Mouse (Mus musculus) midbrain, embryonic 16.5 days (tissue): Measurements from ENCODE around the gene Auts2. TPM values are rescaled to one million over a fixed set of nuclear protein-coding genes. Genes with fewer than 3 reads are reported as not detected.

Experiments used
- ATAC-seq: fragments of 200-750 bp; cut with Nextera tagmentation; 2 replicates; pipeline ENCODE4 v1.8.0; 2017; ENCODE audit warnings: moderate TSS enrichment
- H3K27ac ChIP-seq: fragments of 300-500 bp; sonication (generic); 2 replicates; pipeline ENCODE4 v1.5.1; 2014; ENCODE audit warnings: mild to moderate bottlenecking, low read length, mixed read lengths
- H3K27me3 ChIP-seq: fragments of 300-500 bp; sonication (generic); 2 replicates; pipeline ENCODE4 v1.6.1; 2014; ENCODE audit warnings: low read depth, low read length, mixed read lengths; ENCODE audit not compliant: control insufficient read depth, insufficient read depth
- H3K36me3 ChIP-seq: fragments of 300-500 bp; sonication (generic); 2 replicates; pipeline ENCODE4 v1.6.1; 2014; ENCODE audit warnings: mild to moderate bottlenecking, low read length, moderate library complexity, mixed read lengths; ENCODE audit not compliant: control insufficient read depth, insufficient read depth
- H3K4me1 ChIP-seq: fragments of 300-500 bp; sonication (generic); 2 replicates; pipeline ENCODE4 v1.6.1; 2014; ENCODE audit warnings: mild to moderate bottlenecking, low read length, mixed read lengths; ENCODE audit not compliant: control insufficient read depth, insufficient read depth
- H3K4me2 ChIP-seq: fragments of 300-500 bp; sonication (generic); 2 replicates; pipeline ENCODE4 v1.6.1; 2014; ENCODE audit warnings: mild to moderate bottlenecking, low read length, mixed read lengths
- H3K4me3 ChIP-seq: fragments of 300-500 bp; sonication (generic); 2 replicates; pipeline ENCODE4 v1.5.1; 2014; ENCODE audit warnings: low read depth, mild to moderate bottlenecking, low read length, moderate library complexity, mixed read lengths
- H3K9ac ChIP-seq: fragments of 300-500 bp; sonication (generic); 2 replicates; pipeline ENCODE4 v1.6.1; 2014; ENCODE audit warnings: low read depth, low read length, mixed read lengths
- H3K9me3 ChIP-seq: fragments of 300-500 bp; sonication (generic); replicated peaks from 2 replicates; pipeline ENCODE4 v1.6.1; 2014; ENCODE audit warnings: mild to moderate bottlenecking, low read length, mixed read lengths; ENCODE audit not compliant: control insufficient read depth, poor library complexity, severe bottlenecking
- WGBS: fragments of 180-500 bp; shearing (Covaris S2); extraction: QIAGEN DNeasy Blood & Tissue Kit; methylation state at CpG from one replicate; pipeline ENCODE4 v1.1.7; 2014; 5-methylcytosine and 5-hydroxymethylcytosine counted together
- polyA plus RNA-seq: library from polyadenylated mRNA; unstranded; fragments of >200 nt; fragmentation: Nextera tagmentation; extraction: Ambion mirVana; gene quantifications from 2 replicates; pipeline ENCODE4 v1.2.1, GENCODE M21; 2015

Auts2 gene
- polyA plus RNA-seq, 1 experiment from 2014 or later: 49.8 TPM

DNA sequence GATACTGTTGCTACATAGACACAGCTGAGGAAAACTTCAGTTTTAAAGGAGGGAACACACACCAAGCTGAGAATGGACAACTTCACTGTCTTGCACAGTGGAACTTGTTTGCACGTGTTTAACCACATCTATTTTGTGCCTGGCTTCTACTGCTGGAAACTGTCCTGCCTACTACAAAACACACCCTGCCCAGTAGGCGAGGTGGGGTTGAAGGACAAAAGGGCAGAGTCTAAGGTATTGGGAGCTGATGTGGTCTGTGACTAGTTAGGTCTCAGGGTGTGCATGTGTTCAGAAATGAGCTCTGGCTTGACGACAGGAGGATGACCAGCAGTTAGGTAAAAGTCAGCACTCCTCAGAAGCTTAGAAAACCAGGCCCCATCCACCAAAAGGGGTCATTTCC, 636.8 kb downstream of the Auts2 start:
- Histone ChIP-seq H3K9me3 (no peaks in the 10 kb centered on the region), H3K4me1 (0 out of 2 replicates have a peak, but pooled peaks cover 3% of the 10 kb centered on the region), H3K27ac (no peak overlapping the region), H3K36me3 (no peaks in the 10 kb centered on the region), H3K27me3 (no peaks in the 10 kb centered on the region), H3K9ac (no peak overlapping the region), H3K4me2 (no peak overlapping the region), H3K4me3 (no peak overlapping the region)
- 90% methylated on average over 3 of the region's 3 CpGs for WGBS
- ATAC-seq: no peak

- H3K4me2 ChIP-seq: no peak overlapping the region
- no peak overlapping the region for H3K9ac ChIP-seq
- no peak overlapping the region for H3K27ac ChIP-seq
- no peaks in the 10 kb centered on the region for H3K27me3 ChIP-seq
- peaks cover 5% of the 10 kb centered on the region; the same call in 1 of the 2 replicates for H3K4me1 ChIP-seq
- no peak for ATAC-seq
- no peak overlapping the region for H3K4me3 ChIP-seq
- WGBS: 78% methylated on average over 10 of the region's 10 CpGs
- H3K36me3 ChIP-seq: no peaks in the 10 kb centered on the region
- no peaks in the 10 kb centered on the region for H3K9me3 ChIP-seq
These were observed 638.7 kb downstream of the Auts2 start for GRCm38 (mm10) chr5:131904478-131904877.

GRCm38 (mm10) chr5:131898048-131898638, 645.0 kb downstream of the Auts2 start:
- no peaks in the 10 kb centered on the region for H3K9me3 ChIP-seq
- no peak overlapping the region for H3K27ac ChIP-seq
- H3K27me3 ChIP-seq: no peaks in the 10 kb centered on the region
- 83% methylated on average over 4 of the region's 4 CpGs for WGBS
- peaks cover 2% of the 10 kb centered on the region; the same call in 1 of the 2 replicates for H3K4me1 ChIP-seq
- no peak overlapping the region for H3K4me3 ChIP-seq
- ATAC-seq: no peak
- H3K9ac ChIP-seq: no peak overlapping the region
- H3K36me3 ChIP-seq: no peaks in the 10 kb centered on the region
- H3K4me2 ChIP-seq: no peak overlapping the region

DNA sequence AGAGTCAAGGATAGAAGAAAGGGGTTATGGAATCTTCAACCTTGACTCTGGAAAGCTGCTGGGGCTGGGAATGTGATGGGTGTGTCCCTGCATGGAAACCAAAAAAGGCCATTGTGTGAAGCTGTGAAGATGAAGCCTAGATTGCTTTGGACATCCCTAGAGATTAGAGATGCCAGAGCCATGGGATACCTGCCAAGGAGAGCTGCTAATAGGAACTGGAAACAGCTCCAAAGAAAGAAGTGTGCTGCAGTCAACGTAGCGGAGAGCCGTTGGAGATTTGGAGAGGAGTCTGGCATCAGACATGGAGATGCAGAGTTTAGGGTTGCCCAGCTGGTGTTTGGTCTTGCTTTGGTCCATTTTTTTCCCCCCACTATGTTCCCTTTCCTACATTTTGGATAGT, 656.5 kb downstream of the Auts2 start:
- H3K27ac ChIP-seq: no peak overlapping the region
- H3K9ac ChIP-seq: no peak overlapping the region
- no peak overlapping the region for H3K4me2 ChIP-seq
- ATAC-seq: no peak
- H3K4me3 ChIP-seq: no peak overlapping the region
- no peaks in the 10 kb centered on the region for H3K27me3 ChIP-seq
- 85% methylated on average over 3 of the region's 3 CpGs for WGBS
- no peaks in the 10 kb centered on the region; the same call in 1 of the 2 replicates for H3K4me1 ChIP-seq
- no peaks in the 10 kb centered on the region for H3K36me3 ChIP-seq
- no peaks in the 10 kb centered on the region for H3K9me3 ChIP-seq

GRCm38 (mm10) chr5:131876569-131876968, 666.6 kb downstream of the Auts2 start:
- ATAC-seq: no peak

DNA sequence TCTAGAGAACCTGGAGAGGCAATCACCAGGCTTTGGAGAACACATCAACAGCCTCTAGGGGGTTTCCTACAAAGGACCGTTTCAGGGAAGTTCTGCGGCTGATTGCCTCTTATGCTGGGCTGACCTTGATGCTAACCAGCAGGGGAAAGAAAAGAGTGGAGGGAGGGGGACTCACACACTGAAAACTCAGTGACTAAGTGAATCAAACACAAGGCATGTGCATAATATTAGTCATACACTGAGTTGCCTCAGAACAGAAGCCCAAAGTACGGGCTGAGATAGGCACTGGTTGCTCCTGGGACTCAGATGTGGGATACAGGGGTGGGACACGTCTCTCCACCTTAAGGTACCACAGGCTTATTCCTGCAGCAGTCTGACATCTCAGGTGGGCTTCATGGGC, 667.2 kb downstream of the Auts2 start:
- H3K9ac ChIP-seq: no peak overlapping the region
- no peaks in the 10 kb centered on the region for H3K27me3 ChIP-seq
- H3K4me1 ChIP-seq: peaks cover 7% of the 10 kb centered on the region
- H3K27ac ChIP-seq: no peak overlapping the region
- no peaks in the 10 kb centered on the region for H3K36me3 ChIP-seq
- no peak overlapping the region for H3K4me2 ChIP-seq
- ATAC-seq: no peak
- WGBS: 79% methylated on average over 4 of the region's 4 CpGs
- no peak overlapping the region for H3K4me3 ChIP-seq
- H3K9me3 ChIP-seq: no peaks in the 10 kb centered on the region

More at GRCm38 (mm10) chr5:131876569-131876968, 666.6 kb downstream of the Auts2 start:
- H3K9ac ChIP-seq: no peak overlapping the region
- H3K27me3 ChIP-seq: no peaks in the 10 kb centered on the region
- H3K4me2 ChIP-seq: no peak overlapping the region
- peaks cover 1% of the 10 kb centered on the region for H3K4me1 ChIP-seq
- no peaks in the 10 kb centered on the region for H3K36me3 ChIP-seq
- no peak overlapping the region for H3K4me3 ChIP-seq
- no peaks in the 10 kb centered on the region for H3K9me3 ChIP-seq
- H3K27ac ChIP-seq: no peak overlapping the region

GRCm38 (mm10) chr5:131873116-131873515, 670.0 kb downstream of the Auts2 start:
- Histone ChIP-seq H3K9ac (no peak overlapping the region), H3K4me2 (no peak overlapping the region), H3K36me3 (no peaks in the 10 kb centered on the region), H3K9me3 (no peaks in the 10 kb centered on the region), H3K27ac (no peak overlapping the region), H3K27me3 (no peaks in the 10 kb centered on the region), H3K4me3 (no peak overlapping the region), H3K4me1 (peaks cover 12% of the 10 kb centered on the region)
- 78% methylated on average over 4 of the region's 4 CpGs for WGBS
- ATAC-seq: no peak

- Histone ChIP-seq H3K4me1 (peaks cover 12% of the 10 kb centered on the region), H3K36me3 (no peaks in the 10 kb centered on the region), H3K4me2 (no peak overlapping the region), H3K4me3 (no peak overlapping the region), H3K9ac (no peak overlapping the region), H3K27ac (no peak overlapping the region), H3K9me3 (no peaks in the 10 kb centered on the region), H3K27me3 (no peaks in the 10 kb centered on the region)
- no peak for ATAC-seq
- WGBS: 80% methylated on average over 11 of the region's 11 CpGs
These were observed 673.2 kb downstream of the Auts2 start for GRCm38 (mm10) chr5:131869711-131870499.

GRCm38 (mm10) chr5:131865200-131865599, 677.9 kb downstream of the Auts2 start:
- Histone ChIP-seq H3K4me2 (no peak overlapping the region), H3K27me3 (no peaks in the 10 kb centered on the region), H3K4me3 (no peak overlapping the region), H3K27ac (no peak overlapping the region), H3K9me3 (no peaks in the 10 kb centered on the region), H3K4me1 (peaks cover 3% of the 10 kb centered on the region; the same call in 1 of the 2 replicates), H3K9ac (no peak overlapping the region), H3K36me3 (no peaks in the 10 kb centered on the region)
- 43% methylated on average over 5 of the region's 5 CpGs for WGBS
- no peak for ATAC-seq
